Mouse (Mus musculus) layer of hippocampus, postnatal 36 days (tissue): Measurements from ENCODE around the gene Xylt2. TPM values are rescaled to one million over a fixed set of nuclear protein-coding genes. Genes with fewer than 3 reads are reported as not detected.
A peak's percentile ranks its signal among the peaks of the same experiment; 100 is the strongest.
"Not testable (repeated sequence)": the region's sequence is repeated elsewhere in the genome, so short reads cannot be mapped to it uniquely, and the experiment has no call there.

ENCODE experiments used
- DNase-seq, 2 experiments: peaks; one replicate each; pipeline ENCODE4 v3.0.0; 2022
- total RNA-seq, 2 experiments: library from RNA; stranded (reverse); gene quantifications; 2 replicates each; pipeline ENCODE4 v1.2.3; 2021

Gene Xylt2
- 10 to 100 TPM; 23.0 to 26.1 TPM for total RNA-seq

GRCm38 (mm10) chr11:94676754-94677606 is at the start of gene Xylt2:
TSS of gene Xylt2 (minus strand) at chr11:94677515.
- DNase-seq = peak; percentile 90

DNA sequence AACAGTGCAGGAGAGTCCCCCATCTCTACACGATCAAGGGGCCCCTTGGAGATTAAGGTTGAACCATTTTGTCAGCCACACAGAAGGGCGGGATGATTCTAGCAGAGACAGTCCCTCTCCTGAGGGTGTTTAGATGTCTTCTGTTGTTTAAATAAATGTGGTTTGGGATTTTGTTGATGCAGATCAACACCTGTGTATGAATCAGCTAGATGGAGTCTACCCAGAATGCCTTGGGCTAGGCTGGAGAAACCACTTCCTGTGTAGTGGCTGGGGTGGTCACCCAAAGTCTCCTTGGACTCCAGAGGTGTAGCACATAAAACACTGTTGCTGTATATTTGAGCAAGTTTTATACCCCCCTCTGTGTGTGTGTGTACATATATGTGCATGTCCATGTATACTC is 41.9 kb upstream of the Xylt2 start:
- no peak for DNase-seq

GRCm38 (mm10) chr11:94718113-94718909 is 41.0 kb upstream of the Xylt2 start:
- no peak for DNase-seq

- no peak for DNase-seq
These were observed 39.9 kb upstream of the Xylt2 start for GRCm38 (mm10) chr11:94717239-94717638.

DNA sequence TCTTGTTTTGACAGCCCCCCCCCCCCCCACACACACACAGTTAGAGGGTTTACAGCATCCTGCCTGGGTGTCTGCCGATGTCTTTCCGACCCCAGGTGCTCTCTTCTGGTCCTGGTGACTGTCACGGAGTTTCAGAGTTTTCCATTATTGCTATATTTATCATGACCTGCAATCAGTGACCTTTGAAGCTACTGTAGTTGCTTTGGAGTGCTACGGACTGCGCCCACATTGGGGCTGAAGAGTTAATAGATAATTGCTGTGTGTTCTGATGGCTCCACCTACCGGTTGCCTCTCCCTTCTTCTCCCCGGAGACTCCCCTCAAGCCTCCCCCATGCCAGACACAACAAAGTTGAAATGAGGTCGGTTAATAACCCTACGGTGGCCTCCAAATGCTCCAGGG is 39.4 kb upstream of the Xylt2 start:
- no peak for DNase-seq

- no peak for DNase-seq
These were observed 38.3 kb upstream of the Xylt2 start for GRCm38 (mm10) chr11:94715622-94716021.

DNA sequence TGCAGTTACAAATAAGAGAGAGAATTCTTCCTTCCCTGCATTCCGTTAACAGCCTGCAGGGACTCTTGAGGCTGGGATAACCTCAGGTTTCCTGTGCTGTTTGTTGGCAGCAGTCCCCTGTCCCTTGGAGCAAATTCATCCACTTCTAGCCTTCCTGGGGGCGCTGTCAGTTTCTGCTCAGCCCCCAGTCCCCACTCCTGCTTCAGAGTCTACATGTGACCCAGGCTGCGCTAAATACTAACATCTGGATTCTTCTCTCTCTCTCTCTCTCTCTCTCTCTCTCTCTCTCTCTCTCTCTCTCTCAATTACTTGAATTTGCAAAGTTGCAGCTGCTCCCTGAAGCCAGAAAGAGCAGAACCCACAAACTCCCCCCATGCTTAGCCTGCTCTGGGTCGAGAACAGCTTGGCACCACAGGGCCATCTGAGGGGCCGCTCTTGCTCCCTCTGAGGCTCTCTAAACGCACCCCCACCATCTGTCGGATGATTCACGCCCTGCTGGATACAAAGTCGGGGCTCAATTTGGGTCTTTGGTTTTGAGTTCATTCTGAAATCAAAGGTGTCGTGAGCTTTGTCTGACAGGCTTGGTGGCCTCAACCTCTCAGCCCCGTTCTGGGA is 36.0 kb upstream of the Xylt2 start:
- no peak for DNase-seq

DNA sequence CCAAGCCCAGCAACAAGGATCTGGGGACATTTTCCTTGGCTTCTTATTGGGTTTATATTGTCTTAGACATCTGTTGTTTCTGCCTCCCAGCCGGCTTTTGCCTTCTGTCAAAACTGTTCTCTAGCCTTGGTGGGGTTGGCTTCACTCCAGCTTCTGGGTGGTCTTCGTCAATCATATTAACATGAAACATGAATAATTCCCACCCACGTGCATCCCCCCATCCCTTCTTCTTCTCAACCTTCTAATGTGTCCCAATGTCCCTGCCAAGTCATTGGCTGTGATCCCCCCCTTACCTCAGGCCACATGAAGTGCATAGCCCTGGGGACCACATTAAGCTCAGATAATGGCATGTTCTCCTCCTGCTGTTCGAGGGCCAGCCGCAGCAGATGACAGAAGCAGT is 27.2 kb upstream of the Xylt2 start, which contains the start of gene Gm11541:
Gene Gm11541, minus strand, starts transcription at position 28 of the 400 bp plus-strand sequence.
- DNase-seq = no peak

DNA sequence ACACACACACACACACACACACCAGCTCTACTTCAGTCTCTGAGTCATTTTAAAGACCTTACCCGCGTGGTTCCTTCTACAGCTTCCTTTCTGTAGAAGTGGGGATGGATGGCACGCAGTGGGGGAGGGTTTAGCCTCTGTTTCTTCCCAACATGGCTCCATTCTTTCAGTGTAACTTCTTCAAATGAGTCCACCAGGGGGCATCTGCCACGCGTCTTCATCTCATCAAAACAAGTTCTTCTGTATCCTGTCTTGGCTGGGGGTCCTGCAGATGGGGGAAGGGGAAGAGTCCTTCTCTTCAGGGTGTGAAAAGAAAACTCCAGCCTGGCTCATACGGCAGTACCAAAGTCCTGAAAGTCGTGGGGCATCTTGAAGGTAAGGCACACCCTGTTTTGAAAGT is 26.7 kb upstream of the Xylt2 start:
- DNase-seq = no peak

DNA sequence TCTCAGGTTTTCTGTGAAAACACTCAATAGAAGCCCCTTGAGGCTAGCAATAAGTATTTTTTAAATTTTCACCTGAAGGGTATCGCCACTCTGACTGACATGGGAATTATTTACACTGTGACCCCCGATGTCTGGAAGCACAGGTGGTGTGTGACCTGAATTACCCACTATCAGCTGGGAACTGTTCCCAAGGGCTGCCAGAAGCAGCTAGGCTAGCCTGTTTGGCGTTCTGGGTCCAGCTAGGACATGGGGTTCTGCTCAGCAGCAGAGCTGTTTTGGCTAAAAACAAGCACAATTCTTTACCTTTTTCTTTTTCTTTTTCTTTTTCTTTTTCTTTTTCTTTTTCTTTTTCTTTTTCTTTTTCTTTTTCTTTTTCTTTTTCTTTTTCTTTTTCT is 24.9 kb upstream of the Xylt2 start:
- DNase-seq = no peak

GRCm38 (mm10) chr11:94701401-94702215 is 24.3 kb upstream of the Xylt2 start:
- no peak for DNase-seq

- no peak for DNase-seq
These were observed 22.1 kb upstream of the Xylt2 start for GRCm38 (mm10) chr11:94699399-94699798.

DNA sequence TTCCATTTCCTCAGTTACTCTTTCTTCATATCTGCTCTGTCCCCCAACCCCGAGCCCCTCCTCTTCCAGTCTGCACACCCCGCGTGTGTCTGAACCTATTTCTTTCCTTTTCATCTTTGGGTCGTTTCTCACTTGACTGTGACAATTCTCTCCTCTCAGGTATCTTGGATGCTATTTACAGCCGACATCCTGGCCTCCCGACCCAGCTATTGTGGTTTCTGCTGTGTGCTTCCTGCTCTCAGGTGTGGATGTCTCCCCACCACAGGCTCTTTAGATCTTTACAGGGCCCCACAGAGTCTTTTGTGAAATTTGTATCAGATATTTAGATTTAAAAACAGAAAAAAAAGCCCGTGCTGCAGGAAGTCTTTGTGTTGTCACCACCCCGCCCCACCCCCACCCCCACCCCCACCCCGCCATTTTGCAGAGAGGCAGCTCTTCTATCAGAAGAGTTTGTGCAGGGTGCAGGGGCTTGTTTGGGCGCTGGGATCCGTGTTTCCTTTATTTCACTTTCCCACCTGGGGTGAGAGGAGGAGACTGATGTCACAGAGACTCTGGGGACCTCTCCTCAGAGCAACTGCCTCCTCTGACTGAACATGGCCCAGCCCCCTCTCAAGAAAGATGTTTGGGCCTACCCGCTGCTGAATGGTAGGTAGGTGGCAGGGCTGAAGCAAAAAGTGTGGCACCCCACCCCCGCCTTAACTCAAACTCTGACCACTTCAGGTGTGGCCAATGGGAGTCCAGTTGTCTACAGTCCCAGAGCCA is 20.6 kb upstream of the Xylt2 start:
- DNase-seq = no peak

- no peak for DNase-seq
These were observed 19.8 kb upstream of the Xylt2 start for GRCm38 (mm10) chr11:94697140-94697539.

DNA sequence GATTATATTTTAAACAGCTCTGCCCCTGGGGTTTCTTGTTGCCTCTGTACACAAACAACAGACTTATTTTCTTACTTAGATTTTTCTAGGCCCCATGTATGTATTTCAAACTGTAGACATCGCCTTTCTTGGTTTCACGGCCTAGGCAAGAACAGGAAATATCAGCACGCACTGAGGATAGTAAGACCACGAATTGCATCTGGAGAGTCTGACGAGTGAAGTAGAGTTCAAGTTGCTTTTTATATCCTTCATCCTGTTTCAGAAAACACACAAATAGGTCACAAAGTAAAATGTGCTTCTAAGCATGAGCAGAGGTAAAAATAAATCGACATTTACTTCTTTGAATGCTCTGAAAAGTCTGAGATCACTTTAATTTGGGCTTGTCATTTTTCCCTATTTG is 18.2 kb upstream of the Xylt2 start:
- DNase-seq = no peak

DNA sequence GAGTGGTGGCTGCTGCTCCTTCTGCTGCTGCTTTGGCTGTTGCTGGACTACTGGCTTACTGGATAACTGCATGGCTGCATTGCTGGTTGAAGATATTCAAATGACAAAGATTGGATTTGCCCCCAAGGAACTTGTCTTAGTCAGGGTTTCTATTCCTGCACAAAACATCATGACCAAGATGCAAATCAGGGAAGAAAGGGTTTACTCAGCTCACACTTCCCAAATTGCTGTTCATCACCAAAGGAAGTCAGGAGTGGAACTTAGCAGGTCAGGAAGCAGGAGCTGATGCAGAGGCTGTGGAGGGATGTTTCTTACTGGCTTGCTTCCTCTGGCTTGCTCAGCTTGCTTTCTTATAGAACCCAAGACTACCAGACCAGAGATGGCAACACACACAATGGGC is 15.2 kb upstream of the Xylt2 start:
- not testable (repeated sequence) for DNase-seq

DNA sequence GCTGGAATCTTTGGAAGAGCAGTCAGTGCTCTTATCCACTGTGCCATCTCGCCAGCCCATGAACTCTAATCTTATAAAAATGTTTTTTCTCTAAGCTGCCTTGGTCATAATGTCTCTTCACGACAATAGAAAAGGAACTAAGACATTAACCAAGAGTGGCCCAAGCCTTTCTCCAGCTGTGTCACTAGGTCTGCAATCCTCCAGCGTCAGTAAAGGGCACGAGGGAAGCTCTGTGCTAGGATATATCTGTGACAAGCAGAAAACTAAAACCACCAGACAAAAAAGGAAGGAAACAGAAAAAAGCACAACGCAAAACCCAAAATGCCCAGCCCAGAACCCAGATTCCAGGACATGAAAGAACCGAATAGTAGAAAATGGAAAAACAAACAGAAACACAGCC is 9.9 kb upstream of the Xylt2 start:
- no peak for DNase-seq

GRCm38 (mm10) chr11:94682427-94682826 is 5.1 kb upstream of the Xylt2 start:
- DNase-seq = no peak

GRCm38 (mm10) chr11:94681640-94682039 is 4.3 kb upstream of the Xylt2 start:
- no peak for DNase-seq

- no peak for DNase-seq
These were observed 3.3 kb upstream of the Xylt2 start for GRCm38 (mm10) chr11:94680639-94681038.

DNA sequence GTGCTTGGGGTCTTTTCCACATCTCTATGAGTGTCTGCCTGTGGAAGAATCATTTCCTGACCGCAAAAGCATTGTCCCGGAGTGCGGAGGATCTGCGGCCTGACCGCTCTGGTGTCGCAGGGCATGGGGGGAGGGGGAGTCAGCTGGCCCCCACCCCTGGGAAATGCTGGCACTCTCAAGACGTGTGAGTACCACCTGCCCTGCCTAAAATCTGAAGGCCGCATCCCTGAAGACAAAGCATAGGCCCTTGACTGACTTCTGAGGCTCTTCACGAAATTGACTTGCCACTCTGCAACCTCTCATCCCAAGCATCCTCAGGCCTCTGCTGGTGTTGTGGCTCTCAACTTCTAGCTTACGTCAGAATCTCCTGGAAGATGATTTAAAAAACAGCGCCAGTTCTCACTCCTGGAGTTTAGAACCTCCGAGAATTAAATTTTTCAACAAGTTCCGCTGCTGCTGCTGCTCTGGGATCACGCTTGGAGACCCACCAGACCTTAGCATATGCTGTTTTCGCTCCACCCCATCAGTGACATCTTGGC is 361 bp upstream of the Xylt2 start:
- no peak for DNase-seq
